Mouse (Mus musculus): Measurements from ENCODE around the gene Kcnma1.

DNA sequence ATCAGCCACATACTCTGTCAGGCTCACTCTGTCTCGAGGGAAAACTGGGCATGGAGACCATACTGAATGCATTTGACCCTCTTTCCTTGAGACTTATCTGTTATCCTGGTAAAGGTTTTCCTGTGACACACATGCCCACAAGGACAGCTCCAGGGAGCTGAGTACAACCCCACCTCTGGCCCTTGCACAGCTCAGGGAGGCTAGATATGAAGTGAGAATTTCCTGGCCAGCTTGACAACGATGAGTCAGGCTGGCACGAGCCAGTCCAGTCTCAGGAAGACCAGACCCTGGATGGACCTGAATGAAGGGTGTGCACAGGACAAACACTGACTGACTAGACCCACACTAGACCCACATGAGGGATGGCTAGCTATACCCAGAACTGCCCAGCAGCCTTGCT lies 222.2 kb downstream of the Kcnma1 start:
- TF ChIP-seq POLR2A (IDR thresholded peaks at IDR 0.05; ENCODE audit: extremely low read depth, insufficient read depth, low read length) (no peak), CTCF (IDR thresholded peaks at IDR 0.05; ENCODE audit: low read depth, low read length) (no peak)

All from liver, adult 2 months (tissue).